Mouse (Mus musculus): ENCODE data around the gene Rapgef2. TPM values are rescaled to one million over a fixed set of nuclear protein-coding genes. Genes with fewer than 3 reads are reported as not detected.
"Not testable (repeated sequence)": the region's sequence is repeated elsewhere in the genome, so short reads cannot be mapped to it uniquely, and the experiment has no call there.

Gene Rapgef2
- polyA plus RNA-seq, 1 experiment = 17.7 TPM

DNA sequence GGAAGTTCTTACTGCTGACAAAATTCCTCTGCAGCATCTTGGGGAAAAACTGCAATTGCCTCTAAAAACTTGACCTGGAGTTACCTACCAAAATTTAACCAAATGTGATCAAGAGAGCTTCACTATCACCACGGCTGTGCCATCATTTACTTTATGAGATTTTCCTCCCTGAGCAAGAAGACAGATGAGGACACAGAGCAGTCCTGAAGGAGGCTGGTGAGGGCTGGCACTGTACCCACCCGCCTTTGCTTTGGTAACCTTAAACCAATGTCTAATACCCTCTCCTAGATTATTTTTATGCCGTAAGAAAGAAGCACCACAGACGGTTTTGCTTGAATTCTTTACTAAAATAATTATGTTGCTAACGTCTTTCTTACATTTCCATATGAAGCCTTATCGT, 112.1 kb downstream of the Rapgef2 start:
- H3K27ac ChIP-seq (ENCODE audit: insufficient read depth, low read length) = no peak overlapping the region
- no peaks in the 10 kb centered on the region for H3K4me1 ChIP-seq (ENCODE audit: control insufficient read depth, insufficient read depth, low read length)
- H3K9me3 ChIP-seq (replicated peaks; ENCODE audit: control insufficient read depth, insufficient read depth, low read length, poor library complexity, severe bottlenecking) = no peaks in the 10 kb centered on the region
- no peak overlapping the region for H3K9ac ChIP-seq (ENCODE audit: low read depth, poor library complexity, severe bottlenecking)
- H3K4me3 ChIP-seq (ENCODE audit: low read depth, low read length) = no peak overlapping the region
- H3K36me3 ChIP-seq (ENCODE audit: control insufficient read depth, insufficient read depth, low read length, poor library complexity, severe bottlenecking) = no peaks in the 10 kb centered on the region
- no peaks in the 10 kb centered on the region for H3K27me3 ChIP-seq (ENCODE audit: control insufficient read depth, insufficient read depth, low read length, poor library complexity, severe bottlenecking)
- TF ChIP-seq EP300 (IDR thresholded peaks at IDR 0.05; ENCODE audit: insufficient read depth, low read depth, low read length) (no peak), POLR2A (IDR thresholded peaks at IDR 0.05; ENCODE audit: insufficient read depth, low read length) (no peak), CTCF (IDR thresholded peaks at IDR 0.05; ENCODE audit: low read depth, low read length) (no peak)

DNA sequence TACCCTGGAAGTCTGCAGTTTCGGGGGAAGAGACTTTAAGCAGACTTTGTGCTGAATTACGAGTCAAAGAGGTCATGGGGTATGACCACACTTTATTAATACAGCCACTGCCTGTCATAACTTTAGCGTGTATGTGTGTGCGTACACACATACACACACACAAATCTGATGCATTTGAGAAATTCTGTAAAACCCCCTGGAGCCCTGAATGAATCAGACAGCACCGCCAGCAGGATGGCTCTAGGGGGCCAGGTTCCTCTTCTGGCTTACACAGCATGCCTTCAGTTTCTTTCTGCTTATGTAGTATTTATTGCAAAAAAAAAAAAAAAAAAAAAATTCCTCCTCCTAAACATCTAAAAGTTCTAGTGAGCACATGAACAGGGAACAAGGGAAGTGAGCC, 113.0 kb downstream of the Rapgef2 start:
- Histone ChIP-seq H3K4me1 (ENCODE audit: control insufficient read depth, insufficient read depth, low read length) (no peaks in the 10 kb centered on the region), H3K27me3 (ENCODE audit: control insufficient read depth, insufficient read depth, low read length, poor library complexity, severe bottlenecking) (no peaks in the 10 kb centered on the region), H3K9me3 (replicated peaks; ENCODE audit: control insufficient read depth, insufficient read depth, low read length, poor library complexity, severe bottlenecking) (no peaks in the 10 kb centered on the region), H3K9ac (ENCODE audit: low read depth, poor library complexity, severe bottlenecking) (no peak overlapping the region), H3K36me3 (ENCODE audit: control insufficient read depth, insufficient read depth, low read length, poor library complexity, severe bottlenecking) (no peaks in the 10 kb centered on the region), H3K27ac (ENCODE audit: insufficient read depth, low read length) (no peak overlapping the region), H3K4me3 (ENCODE audit: low read depth, low read length) (no peak overlapping the region)
- no peak for TF ChIP-seq CTCF (IDR thresholded peaks at IDR 0.05; ENCODE audit: low read depth, low read length)
- no peak for TF ChIP-seq EP300 (IDR thresholded peaks at IDR 0.05; ENCODE audit: insufficient read depth, low read depth, low read length)
- TF ChIP-seq POLR2A (IDR thresholded peaks at IDR 0.05; ENCODE audit: insufficient read depth, low read length) = no peak

DNA sequence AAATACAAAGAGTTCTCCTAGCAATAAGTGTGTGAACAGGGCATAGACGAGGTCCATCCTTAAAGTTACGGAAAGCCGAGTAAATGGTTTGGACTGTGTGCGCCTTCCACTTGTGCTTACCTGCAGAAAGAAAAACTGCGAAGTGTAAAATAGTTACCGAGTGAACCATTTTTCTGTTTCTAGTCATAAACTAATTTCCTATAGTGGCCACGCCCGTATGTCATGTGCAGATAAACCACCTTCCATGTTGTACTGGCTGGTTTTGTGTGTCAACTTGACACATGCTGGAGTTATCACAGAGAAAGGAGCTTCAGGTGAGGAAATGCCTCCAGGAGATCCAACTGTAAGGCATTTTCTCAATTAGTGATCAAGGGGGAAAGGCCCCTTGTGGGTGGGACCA, 115.2 kb downstream of the Rapgef2 start:
- H3K27ac ChIP-seq (ENCODE audit: insufficient read depth, low read length); H3K9me3 ChIP-seq (replicated peaks; ENCODE audit: control insufficient read depth, insufficient read depth, low read length, poor library complexity, severe bottlenecking); H3K9ac ChIP-seq (ENCODE audit: low read depth, poor library complexity, severe bottlenecking); H3K36me3 ChIP-seq (ENCODE audit: control insufficient read depth, insufficient read depth, low read length, poor library complexity, severe bottlenecking); H3K4me1 ChIP-seq (ENCODE audit: control insufficient read depth, insufficient read depth, low read length); H3K27me3 ChIP-seq (ENCODE audit: control insufficient read depth, insufficient read depth, low read length, poor library complexity, severe bottlenecking); H3K4me3 ChIP-seq (ENCODE audit: low read depth, low read length): not testable (repeated sequence)

DNA sequence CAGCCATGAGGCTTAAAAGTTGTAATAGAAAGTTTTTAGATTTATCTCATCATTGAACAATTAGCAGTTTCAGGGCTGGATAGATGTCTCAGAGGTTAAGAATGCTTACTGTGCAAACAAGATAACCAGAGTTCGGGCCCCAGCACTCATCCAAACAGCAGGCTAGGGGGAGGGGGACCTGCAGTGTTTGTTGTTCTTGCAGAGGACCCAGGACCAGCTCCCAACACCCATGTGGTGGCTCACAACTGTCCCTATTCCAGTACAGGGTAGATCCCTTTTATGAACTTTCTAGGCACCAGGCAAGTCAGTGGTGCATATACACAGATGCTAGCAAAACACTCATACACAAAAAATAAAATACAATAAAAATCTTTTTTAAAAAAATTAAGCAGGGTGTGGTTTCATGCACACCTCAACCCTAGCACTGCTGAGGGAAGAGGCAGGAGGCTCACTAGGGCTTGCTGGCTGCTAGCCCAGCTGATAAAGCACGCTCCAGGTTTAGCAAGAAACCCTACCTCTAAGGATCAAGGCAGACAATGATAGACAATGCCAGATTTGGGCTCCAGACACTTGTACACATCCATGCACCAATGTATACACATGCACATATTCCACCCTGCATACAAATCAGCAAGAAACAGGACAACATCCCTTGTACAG, 118.0 kb downstream of the Rapgef2 start:
- Histone ChIP-seq H3K27ac (ENCODE audit: insufficient read depth, low read length) (no peak overlapping the region), H3K4me1 (ENCODE audit: control insufficient read depth, insufficient read depth, low read length) (no peaks in the 10 kb centered on the region), H3K9me3 (replicated peaks; ENCODE audit: control insufficient read depth, insufficient read depth, low read length, poor library complexity, severe bottlenecking) (no peaks in the 10 kb centered on the region), H3K4me3 (ENCODE audit: low read depth, low read length) (no peak overlapping the region), H3K27me3 (ENCODE audit: control insufficient read depth, insufficient read depth, low read length, poor library complexity, severe bottlenecking) (no peaks in the 10 kb centered on the region), H3K9ac (ENCODE audit: low read depth, poor library complexity, severe bottlenecking) (no peak overlapping the region), H3K36me3 (ENCODE audit: control insufficient read depth, insufficient read depth, low read length, poor library complexity, severe bottlenecking) (no peaks in the 10 kb centered on the region)
- TF ChIP-seq POLR2A (IDR thresholded peaks at IDR 0.05; ENCODE audit: insufficient read depth, low read length) (no peak), EP300 (IDR thresholded peaks at IDR 0.05; ENCODE audit: insufficient read depth, low read depth, low read length) (no peak), CTCF (IDR thresholded peaks at IDR 0.05; ENCODE audit: low read depth, low read length) (no peak)

DNA sequence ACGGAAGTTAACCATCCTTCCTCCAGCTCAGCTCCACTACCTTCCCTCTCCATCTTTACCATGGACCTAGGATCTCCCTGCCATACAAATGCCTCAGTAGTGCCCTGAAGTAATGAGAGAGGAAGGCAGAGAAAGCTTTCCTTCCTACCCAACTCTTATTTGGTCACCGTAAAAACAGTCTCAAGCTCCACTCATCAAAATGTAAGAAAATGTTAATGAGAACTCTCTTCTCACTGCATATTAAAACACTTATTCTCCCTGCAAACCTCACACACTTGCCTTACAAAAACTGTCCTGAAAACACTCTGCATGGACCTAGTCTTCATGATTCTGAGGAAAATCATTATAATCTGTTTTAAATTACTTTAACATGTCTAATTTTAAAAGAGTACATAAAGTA, 118.7 kb downstream of the Rapgef2 start:
- TF ChIP-seq POLR2A (IDR thresholded peaks at IDR 0.05; ENCODE audit: insufficient read depth, low read length) = no peak
- TF ChIP-seq EP300 (IDR thresholded peaks at IDR 0.05; ENCODE audit: insufficient read depth, low read depth, low read length) = no peak
- H3K36me3 ChIP-seq (ENCODE audit: control insufficient read depth, insufficient read depth, low read length, poor library complexity, severe bottlenecking) = no peaks in the 10 kb centered on the region
- H3K4me3 ChIP-seq (ENCODE audit: low read depth, low read length) = no peak overlapping the region
- no peaks in the 10 kb centered on the region for H3K9me3 ChIP-seq (replicated peaks; ENCODE audit: control insufficient read depth, insufficient read depth, low read length, poor library complexity, severe bottlenecking)
- no peaks in the 10 kb centered on the region for H3K4me1 ChIP-seq (ENCODE audit: control insufficient read depth, insufficient read depth, low read length)
- H3K27me3 ChIP-seq (ENCODE audit: control insufficient read depth, insufficient read depth, low read length, poor library complexity, severe bottlenecking) = no peaks in the 10 kb centered on the region
- H3K27ac ChIP-seq (ENCODE audit: insufficient read depth, low read length) = no peak overlapping the region
- no peak overlapping the region for H3K9ac ChIP-seq (ENCODE audit: low read depth, poor library complexity, severe bottlenecking)

DNA sequence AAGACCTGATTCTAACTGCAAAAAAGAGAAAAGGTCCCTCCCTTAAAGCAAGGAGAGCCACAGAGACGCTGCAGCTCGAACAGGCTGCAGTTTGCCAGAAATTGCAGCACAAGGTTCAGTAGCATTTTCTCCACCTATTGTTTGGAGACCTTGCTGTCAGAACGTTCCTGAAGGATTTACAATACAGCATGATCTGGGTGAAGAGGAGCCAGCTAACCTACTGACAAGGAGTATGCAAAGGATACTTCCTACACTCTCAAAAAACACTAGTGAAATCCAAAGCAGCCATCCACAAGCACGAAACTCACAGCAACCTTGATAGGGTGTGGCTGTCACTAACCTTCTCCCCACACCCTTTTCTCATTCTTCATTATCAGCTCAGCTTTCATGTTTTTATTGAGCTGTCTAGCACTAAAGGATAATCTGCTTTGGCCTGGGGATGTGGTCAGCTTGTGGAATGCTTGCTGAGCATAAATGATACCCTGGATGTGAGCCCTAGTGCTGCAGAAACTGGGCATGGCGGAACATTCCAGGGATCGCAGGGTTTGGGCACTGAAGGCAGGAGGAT, 124.4 kb downstream of the Rapgef2 start:
- no peak overlapping the region for H3K4me3 ChIP-seq (ENCODE audit: low read depth, low read length)
- no peak overlapping the region for H3K27ac ChIP-seq (ENCODE audit: insufficient read depth, low read length)
- no peaks in the 10 kb centered on the region for H3K4me1 ChIP-seq (ENCODE audit: control insufficient read depth, insufficient read depth, low read length)
- H3K9me3 ChIP-seq (replicated peaks; ENCODE audit: control insufficient read depth, insufficient read depth, low read length, poor library complexity, severe bottlenecking) = no peaks in the 10 kb centered on the region
- H3K27me3 ChIP-seq (ENCODE audit: control insufficient read depth, insufficient read depth, low read length, poor library complexity, severe bottlenecking) = no peaks in the 10 kb centered on the region
- no peak for TF ChIP-seq POLR2A (IDR thresholded peaks at IDR 0.05; ENCODE audit: insufficient read depth, low read length)
- TF ChIP-seq EP300 (IDR thresholded peaks at IDR 0.05; ENCODE audit: insufficient read depth, low read depth, low read length) = no peak
- TF ChIP-seq CTCF (IDR thresholded peaks at IDR 0.05; ENCODE audit: low read depth, low read length) = no peak
- no peaks in the 10 kb centered on the region for H3K36me3 ChIP-seq (ENCODE audit: control insufficient read depth, insufficient read depth, low read length, poor library complexity, severe bottlenecking)
- H3K9ac ChIP-seq (ENCODE audit: low read depth, poor library complexity, severe bottlenecking) = no peak overlapping the region

All from ES-Bruce4 (cell line).